Mouse (Mus musculus) B cell, adult (primary cell): ENCODE measurements around the gene Ublcp1. TPM values are rescaled to one million over a fixed set of nuclear protein-coding genes. Genes with fewer than 3 reads are reported as not detected.

ENCODE experiments used
- total RNA-seq: library from RNA; stranded (reverse); gene quantifications from 4 replicates; pipeline ENCODE4 v1.2.4, GENCODE M21; 2023; ENCODE audit not compliant: inconsistent age

The Ublcp1 gene
- 100 to 114 TPM (median 112 TPM) in 4 replicates for total RNA-seq

GRCm38 (mm10) chr11:44470432-44471336, at the start of gene Ublcp1:
TSS of gene Ublcp1 (minus strand) at chr11:44470498.

GRCm38 (mm10) chr11:44518281-44519095, 48.2 kb upstream of the Ublcp1 start, which contains the start of gene Rnf145:
TSS of gene Rnf145 (plus strand) at chr11:44518964.

Other genes starting within 250 kb of the Ublcp1 start
- gene Il12b, start 70.4 kb downstream of the Ublcp1 start, total RNA-seq = not detected in 4 replicates
- gene Rnf145, start 48.5 kb upstream of the Ublcp1 start, total RNA-seq = 250 to 268 TPM (median 253 TPM) in 4 replicates
- 417 to 471 TPM (median 460 TPM) in 4 replicates for gene Ebf1, start 146.8 kb upstream of the Ublcp1 start, total RNA-seq